Mouse (Mus musculus) megakaryocyte, embryonic 14.5 days (primary cell): ENCODE results near the gene Hoxa11.

Source experiments
- FLI1 ChIP-seq: IDR thresholded peaks from 2 replicates; pipeline ENCODE4 v1.6.1; 2012; ENCODE audit warnings: low read length, inconsistent platforms, mixed read lengths
- GATA1 ChIP-seq: IDR thresholded peaks from 3 replicates; pipeline ENCODE4 v1.6.1; 2012; ENCODE audit warnings: mixed read lengths, low read length, inconsistent platforms, borderline replicate concordance

DNA sequence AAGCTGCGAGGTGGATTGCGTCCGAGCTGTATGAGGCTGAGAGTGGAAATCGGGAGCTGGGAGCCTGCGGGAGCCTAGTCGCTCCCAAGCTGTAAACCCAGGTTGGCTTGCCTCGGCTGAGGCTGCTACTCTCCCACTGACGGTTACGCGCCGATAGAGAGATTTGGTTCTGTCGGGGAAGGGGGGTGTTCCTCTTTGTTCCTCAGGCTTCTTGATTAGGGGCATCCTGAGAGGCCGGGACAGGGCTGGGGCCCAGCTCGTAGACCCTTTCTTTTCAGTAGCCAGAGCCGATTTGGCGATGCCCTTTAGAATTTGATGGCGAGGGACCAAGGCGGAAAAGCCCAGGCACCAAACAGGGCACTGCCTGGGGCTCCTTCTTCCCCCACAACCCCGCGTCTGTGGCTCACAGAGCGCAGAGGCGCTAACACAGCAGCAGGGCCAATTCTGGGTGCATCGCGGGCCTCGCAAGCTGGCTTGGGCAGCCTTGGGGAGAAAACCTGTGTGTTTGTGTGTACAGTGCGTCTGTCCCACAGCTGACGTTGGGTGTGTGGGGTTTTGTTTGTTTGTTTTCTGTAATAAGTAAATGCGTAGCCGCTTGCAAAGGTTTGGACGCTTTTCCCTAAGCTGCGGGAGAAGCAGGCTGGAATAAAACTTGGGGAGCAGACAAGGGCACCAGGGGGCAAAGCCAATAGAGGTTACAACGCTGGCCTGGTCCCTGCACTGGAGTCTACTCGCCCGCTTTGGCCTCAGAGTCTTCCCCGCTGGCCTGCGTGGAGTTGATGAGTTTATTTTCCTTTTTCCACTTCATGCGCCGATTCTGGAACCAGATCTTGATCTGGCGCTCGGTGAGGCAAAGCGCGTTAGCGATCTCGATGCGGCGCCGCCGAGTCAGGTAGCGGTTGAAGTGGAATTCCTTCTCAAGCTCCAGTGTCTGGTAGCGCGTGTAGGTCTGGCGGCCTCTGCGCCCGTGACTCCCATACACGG, 39.7 kb downstream of the Hoxa11 start:
- TF ChIP-seq GATA1 (no peak), FLI1 (no peak)
